Mouse (Mus musculus) heart, postnatal 36 days (tissue): ENCODE results near the gene Tnni3k. TPM values are rescaled to one million over a fixed set of nuclear protein-coding genes. Genes with fewer than 3 reads are reported as not detected.
A peak's percentile ranks its signal among the peaks of the same experiment; 100 is the strongest.

Experiments
- DNase-seq, 2 experiments: peaks; one replicate each; pipeline ENCODE4 v3.0.0; 2021 to 2022
- intact Hi-C: fragments of 180-260 bp; cut with DNase I; formaldehyde crosslinking; loops from one replicate; pipeline ENCODE4 v1.15.1; 2025
- total RNA-seq, 2 experiments: library from RNA; stranded (reverse); gene quantifications; 2 replicates each; pipeline ENCODE4 v1.2.3; 2021

The Tnni3k gene
- total RNA-seq, 2 experiments from 2014 or later = 81.9 to 83.1 TPM

DNA sequence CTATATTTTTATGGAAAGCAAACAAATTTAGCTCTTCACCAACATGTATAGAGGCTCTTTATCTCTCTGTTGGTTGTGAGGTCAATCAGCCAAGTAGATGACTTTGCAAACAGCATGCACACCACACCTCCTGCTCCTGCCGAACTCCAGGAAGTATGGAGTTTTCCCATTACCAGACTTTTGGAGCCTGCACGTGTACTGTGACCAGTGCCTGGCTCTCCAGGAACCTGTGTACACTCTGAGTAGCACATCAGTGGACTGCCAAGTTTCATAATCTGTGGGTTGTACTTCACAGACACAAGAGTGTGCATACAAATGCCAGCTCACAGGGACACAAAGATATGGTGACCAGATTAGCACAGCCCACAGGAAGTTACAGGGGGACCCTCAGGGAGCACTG is 84.2 kb downstream of the Tnni3k start:
- no peak for DNase-seq
- intact Hi-C loops = no loop called here

DNA sequence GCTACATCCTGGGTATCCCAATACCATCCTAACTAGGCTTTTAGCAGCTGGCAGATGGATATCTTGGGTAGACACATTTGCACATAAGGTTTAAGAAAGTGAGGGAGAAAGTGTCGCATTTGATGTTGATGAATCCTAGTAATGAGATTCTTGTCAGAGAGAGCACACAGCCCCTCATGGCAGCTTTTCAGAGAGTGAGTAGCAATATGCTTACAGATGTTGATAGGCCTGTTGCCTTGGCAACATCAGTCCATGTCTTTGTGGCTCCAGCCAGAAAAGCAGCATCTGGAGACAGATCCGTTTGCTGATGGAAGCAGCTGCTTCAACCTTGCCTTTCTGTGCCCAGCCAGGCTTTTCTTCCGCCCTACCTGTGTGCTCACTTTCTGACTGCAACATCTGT is 93.9 kb downstream of the Tnni3k start:
- no peak for DNase-seq
- intact Hi-C loops = no loop called here

DNA sequence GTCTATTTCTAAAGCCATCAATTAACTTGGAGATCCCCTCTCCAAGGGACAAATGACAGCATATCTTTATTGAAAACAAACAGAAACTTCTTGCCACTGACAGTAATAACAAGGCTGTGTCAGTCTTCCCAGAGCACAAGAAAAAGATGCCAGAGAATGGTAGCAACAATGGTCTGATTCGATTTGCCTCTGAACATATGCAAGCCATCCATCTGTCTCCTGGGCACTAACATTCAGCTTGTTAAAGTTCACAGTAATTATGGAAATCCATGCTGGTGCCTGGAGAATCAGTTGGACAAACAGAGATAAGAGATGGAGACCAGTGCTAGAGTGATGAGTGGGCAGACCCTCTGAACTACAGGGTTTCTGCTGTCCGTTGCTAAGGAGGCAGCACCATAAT is 102.1 kb downstream of the Tnni3k start:
- intact Hi-C loops = no loop called here

DNA sequence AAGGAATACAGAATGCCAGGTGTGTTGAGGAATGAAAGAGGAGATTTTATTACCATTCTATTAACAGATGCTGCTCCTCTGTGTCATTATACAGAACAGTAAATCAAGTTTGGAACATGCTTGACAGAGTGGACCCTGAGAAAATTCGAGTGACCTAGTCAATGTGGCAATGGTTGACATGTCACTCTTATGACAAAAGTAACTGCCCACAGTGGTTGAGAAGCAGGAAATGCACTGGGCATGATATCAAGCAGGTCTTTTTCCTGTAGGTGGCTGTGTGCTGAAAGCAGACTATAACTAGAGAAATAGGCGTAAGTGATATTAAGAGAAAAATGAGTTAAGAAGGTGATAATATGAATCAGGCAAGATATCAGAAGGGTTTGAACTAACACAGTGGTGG is 105.7 kb downstream of the Tnni3k start:
- intact Hi-C loops = no loop called here
- DNase-seq = no peak

More for the DNA sequence above, 102.1 kb downstream of the Tnni3k start:
- no peak for DNase-seq

DNA sequence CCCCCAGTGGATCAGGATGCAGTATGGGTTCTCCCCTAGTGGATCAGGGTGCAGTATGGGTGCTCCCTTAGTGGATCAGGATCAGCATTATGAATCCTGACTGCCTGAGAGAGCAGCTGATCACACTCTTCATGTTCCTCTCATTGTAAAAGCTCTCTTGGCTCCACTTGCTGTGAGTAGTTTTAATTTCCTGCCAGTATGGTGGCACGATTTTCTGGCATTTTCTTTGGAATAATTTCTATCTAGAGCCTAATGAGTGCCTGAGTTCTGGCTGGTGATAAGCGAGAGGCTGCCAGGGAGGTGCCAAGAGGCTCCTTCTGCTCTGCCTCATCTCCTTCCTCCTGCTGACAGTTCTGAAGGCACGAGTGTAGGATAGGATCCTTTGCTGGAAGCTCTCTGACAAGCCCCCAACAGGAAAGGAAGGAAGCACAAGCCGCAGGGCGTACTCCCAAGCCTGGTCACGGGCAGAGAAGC is 109.5 kb downstream of the Tnni3k start:
- intact Hi-C loops = no loop called here
- DNase-seq = no peak

- no peak for DNase-seq
- intact Hi-C loops = no loop called here
These were observed 127.5 kb downstream of the Tnni3k start for GRCm38 (mm10) chr3:154927757-154928156.

- intact Hi-C loops = no loop called here
- DNase-seq = no peak
These were observed 130.3 kb downstream of the Tnni3k start for GRCm38 (mm10) chr3:154924936-154925335.

DNA sequence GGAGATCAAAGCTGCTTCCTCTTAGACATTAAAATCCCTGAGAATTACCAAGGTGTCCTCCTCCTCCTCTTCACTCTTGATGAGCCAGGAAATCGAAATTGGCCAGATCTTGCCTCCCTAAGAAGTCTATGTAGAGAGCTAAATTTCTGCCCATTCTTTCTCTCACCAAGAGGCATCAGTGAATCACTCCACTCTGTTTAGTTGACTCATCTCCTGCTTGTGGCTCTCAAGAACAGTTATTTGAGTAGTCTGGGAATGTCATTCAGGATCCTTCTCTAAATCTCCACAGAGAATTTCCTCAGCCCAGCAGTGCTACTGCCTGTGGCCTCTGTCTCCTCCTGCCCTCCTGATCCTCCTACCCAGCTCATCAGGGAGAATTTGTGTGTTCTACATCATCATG is 139.6 kb downstream of the Tnni3k start:
- no peak for DNase-seq
- intact Hi-C loops = loop anchor here (5.0 kb wide), 1 partner anchor 263 kb away; no protein-coding TSS in a partner anchor

DNA sequence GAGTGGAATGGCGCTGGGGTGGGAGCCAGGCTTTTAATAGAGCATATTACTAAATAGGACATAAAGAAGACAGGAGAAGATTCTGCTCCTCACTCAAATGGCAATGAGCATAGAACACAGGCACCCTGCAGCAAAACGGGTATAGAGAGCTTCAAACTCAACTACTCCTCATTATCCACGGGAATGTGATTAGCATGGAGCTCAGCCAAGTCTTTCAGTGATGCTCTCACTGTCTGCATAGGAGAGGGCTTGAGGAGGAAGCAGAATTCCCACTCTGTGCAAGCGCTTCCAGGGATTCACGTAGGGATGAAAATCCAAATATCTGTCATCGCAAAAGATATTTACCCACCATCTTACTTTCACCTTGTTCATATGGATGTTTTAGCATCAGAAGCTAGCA is 141.6 kb downstream of the Tnni3k start:
- intact Hi-C loops = no loop called here
- DNase-seq = no peak

DNA sequence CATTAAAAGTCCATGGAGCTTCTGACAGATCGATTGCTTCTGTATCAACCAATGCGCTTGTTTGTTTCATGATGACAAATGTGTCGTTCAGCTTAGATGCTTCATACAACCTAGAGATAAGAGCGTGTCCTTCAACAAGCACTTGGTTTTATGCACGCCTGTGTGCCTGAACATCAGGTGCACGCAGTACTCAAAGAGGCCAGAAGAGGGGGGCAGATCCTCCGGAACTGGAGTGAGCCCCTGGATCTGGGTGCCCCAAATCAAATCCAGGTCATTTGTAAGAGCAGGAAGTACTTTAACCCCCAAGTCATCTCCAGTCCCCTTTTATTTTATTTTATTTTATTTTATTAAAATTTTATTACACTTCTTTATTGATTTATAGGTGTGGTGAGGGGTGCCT is 158.5 kb downstream of the Tnni3k start:
- intact Hi-C loops = no loop called here
- peak in 1 of 2 experiments; percentile 9 for DNase-seq

GRCm38 (mm10) chr3:154893225-154893624 is 162.0 kb downstream of the Tnni3k start:
- no peak for DNase-seq
- intact Hi-C loops = no loop called here

DNA sequence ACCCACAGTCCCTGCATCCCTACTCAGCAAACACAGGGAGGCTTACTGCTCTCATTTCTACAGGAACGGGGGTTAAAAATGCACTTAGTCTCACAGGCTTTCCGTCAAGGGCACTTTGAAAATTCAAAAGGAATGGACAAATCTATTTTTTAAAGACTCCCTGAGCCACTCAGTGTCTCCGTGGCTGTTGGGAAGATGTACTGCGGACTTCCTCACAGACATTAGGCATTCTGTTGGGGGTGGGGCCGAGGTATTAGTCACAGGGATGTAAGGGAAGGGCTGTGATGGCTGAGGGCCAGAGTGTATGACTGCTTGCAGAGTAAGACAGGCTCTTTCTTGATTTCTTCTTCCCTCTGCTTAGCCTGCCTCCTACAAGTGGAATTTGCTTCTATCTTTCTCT is 169.8 kb downstream of the Tnni3k start:
- DNase-seq = no peak
- intact Hi-C loops = no loop called here

DNA sequence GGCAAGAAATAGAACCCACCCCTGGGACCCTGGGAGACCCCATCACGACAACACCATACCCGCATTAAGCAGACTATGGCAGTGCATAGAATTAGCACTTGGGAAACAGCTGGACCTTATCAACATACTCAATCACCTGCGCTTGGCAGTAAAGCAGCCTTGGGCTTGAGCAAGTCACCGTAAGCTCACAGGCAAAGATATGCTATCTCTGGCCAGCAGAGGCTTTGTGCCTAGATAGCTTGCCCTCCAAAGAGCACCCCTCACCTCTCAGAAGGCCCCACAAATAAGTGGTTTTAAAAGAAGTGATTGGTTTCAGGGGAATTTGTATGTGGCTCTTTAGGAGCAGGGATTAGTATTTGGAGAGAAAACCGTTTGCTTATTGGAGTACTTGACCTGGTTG is 170.2 kb downstream of the Tnni3k start:
- DNase-seq = no peak
- intact Hi-C loops = no loop called here

- intact Hi-C loops = no loop called here
- DNase-seq = no peak
These were observed 173.7 kb downstream of the Tnni3k start for GRCm38 (mm10) chr3:154881428-154881986.

- DNase-seq = peak; percentile 25 to 37
- intact Hi-C loops = no loop called here
These were observed 174.7 kb downstream of the Tnni3k start for GRCm38 (mm10) chr3:154880536-154880939.

- DNase-seq = no peak
- intact Hi-C loops = no loop called here
These were observed 175.1 kb downstream of the Tnni3k start for GRCm38 (mm10) chr3:154880108-154880507.

DNA sequence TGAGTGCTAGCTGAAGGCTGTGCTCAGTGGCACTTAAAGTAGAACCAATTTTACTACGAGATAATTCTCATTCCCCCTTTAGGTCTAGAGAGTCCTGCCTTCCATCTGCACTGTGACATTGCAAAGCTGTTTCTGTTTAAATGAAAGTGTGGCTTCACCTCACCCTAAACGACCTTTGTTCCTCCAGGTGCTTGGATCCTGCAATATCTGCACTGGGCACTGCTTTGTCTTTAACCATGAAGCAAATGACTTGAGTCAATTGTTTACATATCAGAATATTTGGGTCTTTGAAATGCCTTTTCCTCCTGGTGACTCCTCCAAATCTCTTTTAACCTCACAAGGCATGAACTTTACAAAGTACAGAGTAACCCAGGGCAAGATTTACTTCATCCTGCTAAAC is 175.7 kb downstream of the Tnni3k start:
- DNase-seq = no peak
- intact Hi-C loops = no loop called here

GRCm38 (mm10) chr3:154879080-154879479 is 176.1 kb downstream of the Tnni3k start:
- no peak for DNase-seq
- intact Hi-C loops = no loop called here

GRCm38 (mm10) chr3:154868807-154869206 is 186.4 kb downstream of the Tnni3k start:
- intact Hi-C loops = no loop called here
- DNase-seq = no peak

DNA sequence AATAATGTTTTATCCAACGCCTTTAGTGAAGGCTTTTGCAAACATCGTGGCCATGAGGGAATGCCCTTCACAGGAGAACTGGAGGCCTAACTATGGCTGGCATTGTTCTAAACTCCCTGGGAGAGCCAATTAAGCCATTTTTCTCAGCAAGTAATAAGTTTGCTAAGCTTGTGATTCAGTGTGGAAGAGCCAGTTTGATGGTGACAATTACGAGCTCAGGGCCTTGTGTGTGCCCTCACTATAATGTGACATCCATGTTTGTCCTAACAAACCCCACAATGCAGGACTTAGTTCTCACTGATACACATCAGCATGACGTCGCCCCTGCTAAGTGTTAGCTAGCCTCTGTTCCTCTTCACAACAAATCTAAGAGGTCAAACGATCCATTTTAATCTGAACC is 193.3 kb downstream of the Tnni3k start:
- intact Hi-C loops = no loop called here
- no peak for DNase-seq

DNA sequence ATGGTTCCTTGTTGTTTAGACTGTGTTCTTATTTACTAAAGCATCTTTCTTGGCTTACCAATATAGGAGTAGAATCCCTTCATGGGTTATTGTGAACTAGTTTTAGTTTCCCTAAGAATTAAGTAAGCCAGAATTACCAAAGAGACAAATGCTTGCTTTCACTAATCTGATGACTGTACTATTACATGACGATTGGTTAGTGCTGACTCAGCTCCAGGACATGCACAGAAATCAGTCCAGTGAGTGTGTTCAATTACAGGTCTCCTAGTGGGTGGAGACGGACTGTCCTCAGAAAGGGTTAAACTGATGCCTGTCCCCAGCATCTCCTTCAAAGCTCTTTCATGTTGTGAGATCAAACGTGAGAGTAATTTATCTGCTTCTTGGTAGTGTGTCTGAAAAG is 195.5 kb downstream of the Tnni3k start:
- intact Hi-C loops = no loop called here
- DNase-seq = no peak

DNA sequence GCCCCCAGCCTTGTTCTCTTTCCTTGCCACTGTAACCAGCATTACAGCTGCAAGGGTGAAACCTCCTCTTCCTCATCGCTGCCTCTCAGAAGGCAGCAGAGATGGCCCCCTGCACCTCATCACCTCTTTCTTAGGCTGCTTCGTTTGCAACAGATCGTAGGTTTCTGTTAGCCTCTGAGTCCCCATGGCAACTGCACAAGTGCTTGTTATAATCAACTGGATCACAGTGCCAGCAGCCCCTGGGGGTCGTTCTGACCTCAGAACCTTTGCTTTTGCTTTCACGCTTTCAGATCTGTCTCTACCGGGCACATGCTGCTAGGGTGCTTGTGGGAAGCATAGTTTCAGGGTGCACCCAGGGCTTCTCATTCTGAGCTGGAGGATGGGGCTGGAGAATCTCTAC is 201.9 kb downstream of the Tnni3k start:
- intact Hi-C loops = no loop called here
- no peak for DNase-seq

- intact Hi-C loops = no loop called here
- DNase-seq = no peak
These were observed 202.9 kb downstream of the Tnni3k start for GRCm38 (mm10) chr3:154852281-154852680.
